Mouse (Mus musculus) midbrain, embryonic 11.5 days (tissue): Measurements from ENCODE around the gene Dctn3. TPM values are rescaled to one million over a fixed set of nuclear protein-coding genes. Genes with fewer than 3 reads are reported as not detected.
"Not testable (repeated sequence)": the region's sequence is repeated elsewhere in the genome, so short reads cannot be mapped to it uniquely, and the experiment has no call there.

ENCODE experiments used
- ATAC-seq: fragments of 200-750 bp; cut with Nextera tagmentation; 2 replicates; pipeline ENCODE4 v1.8.0; 2017; ENCODE audit warnings: moderate TSS enrichment, moderate library complexity; ENCODE audit not compliant: low FRiP score
- DNase-seq: peaks from one replicate; pipeline ENCODE4 v3.0.0; 2015; ENCODE audit warnings: low spot score; ENCODE audit errors: missing footprints
- H3K27ac ChIP-seq: fragments of 300-500 bp; sonication (generic); 2 replicates; pipeline ENCODE4 v1.5.1; 2014; ENCODE audit warnings: low read depth, low read length
- H3K27me3 ChIP-seq: fragments of 300-500 bp; sonication (generic); 2 replicates; pipeline ENCODE4 v1.6.1; 2014; ENCODE audit warnings: mild to moderate bottlenecking, low read length, moderate library complexity, mixed read lengths; ENCODE audit not compliant: control insufficient read depth, insufficient read depth
- H3K36me3 ChIP-seq: fragments of 300-500 bp; sonication (generic); 2 replicates; pipeline ENCODE4 v1.6.1; 2014; ENCODE audit warnings: mild to moderate bottlenecking, low read length, moderate library complexity, mixed read lengths; ENCODE audit not compliant: control insufficient read depth, insufficient read depth
- H3K4me1 ChIP-seq: fragments of 300-500 bp; sonication (generic); 2 replicates; pipeline ENCODE4 v1.6.1; 2014; ENCODE audit warnings: low read length; ENCODE audit not compliant: control insufficient read depth, insufficient read depth
- H3K4me2 ChIP-seq: fragments of 300-500 bp; sonication (generic); 2 replicates; pipeline ENCODE4 v1.6.1; 2014; ENCODE audit warnings: mild to moderate bottlenecking, moderate library complexity
- H3K4me3 ChIP-seq: fragments of 300-500 bp; sonication (generic); 2 replicates; pipeline ENCODE4 v1.5.1; 2014; ENCODE audit warnings: low read depth, low read length
- H3K9ac ChIP-seq: fragments of 300-500 bp; sonication (generic); 2 replicates; pipeline ENCODE4 v1.6.1; 2014; ENCODE audit warnings: low read length
- H3K9me3 ChIP-seq: fragments of 300-500 bp; sonication (generic); 2 replicates; pipeline ENCODE4 v1.6.1; 2016; ENCODE audit warnings: low read length; ENCODE audit not compliant: control insufficient read depth
- WGBS: fragments of 180-500 bp; shearing (Covaris S2); extraction: QIAGEN DNeasy Blood & Tissue Kit; methylation state at CpG from one replicate; pipeline ENCODE4 v1.1.7; 2014; 5-methylcytosine and 5-hydroxymethylcytosine counted together
- polyA plus RNA-seq: library from polyadenylated mRNA; unstranded; fragments of >200 nt; fragmentation: Nextera tagmentation; extraction: Ambion mirVana; gene quantifications from 2 replicates; pipeline ENCODE4 v1.2.1, GENCODE M21; 2014

The Dctn3 gene
- polyA plus RNA-seq, 1 experiment from 2014 or later, result 155 TPM

DNA sequence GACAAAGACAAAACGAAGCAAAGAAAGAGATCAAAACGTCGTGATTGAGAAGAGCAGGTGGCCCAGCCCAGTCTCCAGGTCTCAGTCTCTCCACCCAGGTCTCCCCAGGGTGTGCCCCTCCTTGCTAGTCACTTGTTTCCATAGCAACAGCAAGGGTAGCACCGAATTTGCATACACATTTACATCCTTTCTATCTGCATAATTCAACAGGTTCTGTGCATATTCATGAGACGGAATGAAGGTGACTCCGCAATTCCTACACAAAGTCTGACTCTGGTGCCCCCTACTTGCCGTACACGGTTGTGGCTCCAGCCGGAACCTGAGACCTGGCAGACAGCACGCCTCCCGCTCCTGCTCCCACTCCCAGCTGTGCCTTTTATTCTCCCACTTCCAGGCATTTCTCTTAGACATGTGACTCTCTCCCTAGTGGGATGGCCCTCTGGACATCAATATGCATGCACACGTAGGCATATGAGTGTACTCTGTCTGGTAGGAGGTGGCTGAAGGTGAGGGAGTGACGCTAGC lies 15.9 kb downstream of the Dctn3 start:
- Histone ChIP-seq H3K9me3 (no peaks in the 10 kb centered on the region), H3K9ac (no peak overlapping the region), H3K27ac (no peak overlapping the region), H3K4me1 (peaks cover 26% of the 10 kb centered on the region), H3K4me2 (peak overlapping the region; percentile 22; the same call in 1 of the 2 replicates), H3K36me3 (no peaks in the 10 kb centered on the region), H3K4me3 (no peak overlapping the region; the same call in 1 of the 2 replicates), H3K27me3 (peaks cover 2% of the 10 kb centered on the region; the same call in 1 of the 2 replicates)
- ATAC-seq (peak; percentile 78), DNase-seq (peak; percentile 95)
- WGBS, result 2% methylated on average over 13 of the region's 13 CpGs

- no peaks in the 10 kb centered on the region for H3K36me3 ChIP-seq
- peak; percentile 36; the same call in 1 of the 2 replicates for ATAC-seq
- H3K9me3 ChIP-seq, result no peaks in the 10 kb centered on the region
- no peak overlapping the region for H3K9ac ChIP-seq
- H3K27me3 ChIP-seq, result peaks cover 2% of the 10 kb centered on the region; the same call in 1 of the 2 replicates
- H3K4me1 ChIP-seq, result peaks cover 20% of the 10 kb centered on the region
- H3K27ac ChIP-seq, result no peak overlapping the region
- no peak overlapping the region for H3K4me2 ChIP-seq
- H3K4me3 ChIP-seq, result no peak overlapping the region
- DNase-seq, result peak; percentile 87
- WGBS, result 74% methylated on average over 19 of the region's 19 CpGs
These were observed 16.8 kb downstream of the Dctn3 start for GRCm38 (mm10) chr4:41705922-41706754.

GRCm38 (mm10) chr4:41704651-41705050 lies 18.3 kb downstream of the Dctn3 start:
- Histone ChIP-seq H3K4me3 (no peak overlapping the region), H3K36me3 (no peaks in the 10 kb centered on the region), H3K27me3 (peaks cover 2% of the 10 kb centered on the region; the same call in 1 of the 2 replicates), H3K9me3 (no peaks in the 10 kb centered on the region), H3K27ac (no peak overlapping the region), H3K4me2 (no peak overlapping the region), H3K9ac (no peak overlapping the region), H3K4me1 (peaks cover 20% of the 10 kb centered on the region)
- 3% methylated on average over 5 of the region's 5 CpGs for WGBS
- DNase-seq (peak; percentile 85), ATAC-seq (no peak)

GRCm38 (mm10) chr4:41702226-41702625 lies 20.7 kb downstream of the Dctn3 start:
- WGBS, result 64% methylated on average over 2 of the region's 2 CpGs
- H3K9ac ChIP-seq, ATAC-seq, H3K27me3 ChIP-seq, H3K9me3 ChIP-seq, H3K4me2 ChIP-seq, H3K27ac ChIP-seq, H3K4me3 ChIP-seq, H3K36me3 ChIP-seq: not testable (repeated sequence)
- peak; percentile 53 for DNase-seq
- H3K4me1 ChIP-seq, result peaks cover 12% of the 10 kb centered on the region

DNA sequence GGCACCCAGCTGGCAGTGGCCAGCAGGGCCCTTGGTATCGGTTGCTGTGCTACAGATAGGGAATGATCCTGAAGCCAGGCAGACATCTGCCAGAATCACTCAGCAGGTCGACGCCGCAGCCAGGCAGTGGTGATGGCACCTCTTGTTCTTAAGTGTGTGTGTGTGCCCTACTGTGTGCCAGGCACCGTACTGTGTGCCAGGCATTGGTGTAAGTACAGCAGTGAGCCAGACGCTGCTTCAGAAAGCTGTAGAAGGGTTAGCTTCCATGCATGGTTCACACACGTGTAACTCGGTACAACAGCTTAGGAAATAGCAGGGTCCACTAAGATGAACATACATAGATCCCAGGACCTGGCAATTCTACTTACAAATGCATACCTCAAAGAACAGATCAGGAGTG lies 22.7 kb downstream of the Dctn3 start:
- not testable (repeated sequence) for ATAC-seq, H3K27me3 ChIP-seq, DNase-seq, H3K27ac ChIP-seq, H3K4me2 ChIP-seq, H3K4me3 ChIP-seq, H3K9ac ChIP-seq, H3K9me3 ChIP-seq, H3K36me3 ChIP-seq, H3K4me1 ChIP-seq
- WGBS, result 67% methylated on average over 1 of the region's 8 CpGs

DNA sequence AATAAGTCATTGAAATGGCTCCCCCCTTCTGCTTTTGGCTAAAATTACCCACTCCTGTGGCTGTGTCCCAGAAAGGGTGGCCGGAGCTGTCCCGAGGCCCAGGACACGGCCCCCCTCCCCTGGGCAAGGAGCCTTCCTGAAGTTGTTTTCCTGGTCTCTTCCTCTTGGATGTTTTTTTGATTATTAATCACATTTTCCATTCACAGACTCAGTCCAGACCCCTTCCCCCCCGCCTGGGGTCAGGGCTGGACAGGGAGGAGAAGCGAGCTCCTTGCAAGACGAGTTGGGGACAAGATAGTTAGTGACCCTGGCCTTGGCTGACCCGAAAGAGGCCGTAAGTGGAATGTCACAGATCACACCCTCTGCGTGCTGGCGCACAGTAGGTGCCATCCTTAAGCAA lies 23.2 kb downstream of the Dctn3 start, which contains the start of gene Il11ra1:
Il11ra1 (plus strand) TSS at position 207 of the 400 bp plus-strand sequence.
- WGBS, result 89% methylated on average over 9 of the region's 10 CpGs
- not testable (repeated sequence) for H3K27me3 ChIP-seq, H3K36me3 ChIP-seq, H3K4me2 ChIP-seq, H3K9me3 ChIP-seq, DNase-seq, H3K9ac ChIP-seq, H3K4me1 ChIP-seq, ATAC-seq, H3K27ac ChIP-seq, H3K4me3 ChIP-seq

DNA sequence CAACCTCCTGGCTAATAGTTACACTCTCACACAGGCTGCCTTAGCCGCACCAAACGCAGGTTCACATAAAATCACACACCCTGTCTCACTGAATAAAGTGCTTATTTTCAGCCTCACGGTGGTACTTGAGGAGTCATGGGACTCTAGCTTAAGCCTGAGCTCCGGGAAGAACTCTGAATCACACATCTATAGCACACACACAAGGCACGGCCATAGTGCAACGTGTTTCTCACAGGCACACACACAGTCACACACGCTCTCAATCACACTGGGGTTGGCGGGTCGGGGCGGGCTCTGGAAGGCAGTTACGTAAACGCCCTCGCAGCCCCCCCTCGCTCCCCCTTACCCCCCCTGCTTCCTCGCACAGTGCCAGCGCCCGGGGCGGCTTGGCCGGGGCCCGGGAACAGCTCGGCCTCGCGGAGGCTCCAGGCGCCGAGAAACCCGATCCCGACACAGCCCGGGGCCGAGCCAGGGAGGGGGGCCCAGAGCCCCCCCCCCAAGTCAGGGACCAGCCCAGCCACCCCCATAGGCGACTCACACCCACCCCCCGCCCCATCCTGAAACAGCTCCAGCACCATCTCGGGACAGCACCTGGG lies 24.5 kb downstream of the Dctn3 start:
- H3K9me3 ChIP-seq, H3K27ac ChIP-seq, H3K27me3 ChIP-seq, H3K9ac ChIP-seq, H3K4me3 ChIP-seq, H3K4me2 ChIP-seq, H3K4me1 ChIP-seq, ATAC-seq, H3K36me3 ChIP-seq: not testable (repeated sequence)
- WGBS, result 7% methylated on average over 20 of the region's 32 CpGs
- DNase-seq, result peak; percentile 80

DNA sequence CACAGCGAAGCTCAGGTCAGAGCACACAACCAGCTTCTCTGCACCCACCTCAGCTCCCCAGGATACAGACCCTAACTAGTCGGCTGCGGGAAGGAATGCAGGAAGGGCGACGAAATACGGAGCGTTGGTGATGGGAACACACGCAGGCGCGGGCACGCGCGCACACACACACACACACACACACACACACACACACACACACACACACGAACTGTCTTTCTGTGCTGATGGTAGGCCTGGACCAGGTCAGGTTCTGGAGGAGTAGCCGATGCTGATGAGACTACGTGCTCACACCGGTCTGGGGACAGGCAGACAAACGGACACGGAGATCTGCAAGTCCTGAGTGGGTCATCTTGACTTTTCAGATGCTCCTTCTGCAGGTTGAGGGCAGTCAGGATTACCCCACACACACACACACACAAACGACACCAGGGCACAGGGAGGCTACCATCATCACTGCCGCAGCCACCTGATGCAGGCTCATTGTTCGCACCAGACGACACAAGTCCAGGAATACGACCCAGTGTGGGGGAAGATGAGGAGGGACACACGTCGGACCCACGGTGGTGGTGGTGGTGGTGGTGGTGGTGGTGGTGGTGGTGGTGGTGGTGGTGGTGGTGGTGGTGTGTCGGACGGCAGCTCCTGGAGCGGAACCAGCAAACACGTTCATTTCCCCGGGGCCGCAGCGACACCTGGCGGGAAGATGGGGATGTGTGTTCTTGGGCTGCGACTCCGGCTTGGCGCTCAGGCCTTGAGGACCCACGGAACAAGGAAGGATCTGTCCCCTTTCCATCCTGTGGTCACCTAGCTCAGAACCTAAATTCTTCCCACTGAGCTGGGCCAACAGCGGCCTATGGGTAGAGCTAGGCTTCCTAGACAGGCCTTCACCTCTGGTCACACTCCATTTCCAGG lies 25.8 kb downstream of the Dctn3 start, which contains the start of gene Cntfr:
Cntfr (minus strand) TSS at position 160 of the 912 bp plus-strand sequence.
- not testable (repeated sequence) for H3K9me3 ChIP-seq, ATAC-seq, H3K27ac ChIP-seq, H3K4me1 ChIP-seq, H3K27me3 ChIP-seq, H3K4me3 ChIP-seq, H3K36me3 ChIP-seq, H3K9ac ChIP-seq
- peak within 1 kb of the TSS; percentile 34; the same call in 1 of the 2 replicates for H3K4me2 ChIP-seq
- peak; percentile 96 for DNase-seq
- whole genome bisulfite sequencing, result 13% methylated on average over 29 of the region's 40 CpGs
